Mouse (Mus musculus): Measurements from ENCODE around the gene Nmu. TPM values are rescaled to one million over a fixed set of nuclear protein-coding genes. Genes with fewer than 3 reads are reported as not detected.
A peak's percentile ranks its signal among the peaks of the same experiment; 100 is the strongest.

Gene Nmu
- polyA plus RNA-seq, 1 experiment from 2014 or later = 10.1 TPM

DNA sequence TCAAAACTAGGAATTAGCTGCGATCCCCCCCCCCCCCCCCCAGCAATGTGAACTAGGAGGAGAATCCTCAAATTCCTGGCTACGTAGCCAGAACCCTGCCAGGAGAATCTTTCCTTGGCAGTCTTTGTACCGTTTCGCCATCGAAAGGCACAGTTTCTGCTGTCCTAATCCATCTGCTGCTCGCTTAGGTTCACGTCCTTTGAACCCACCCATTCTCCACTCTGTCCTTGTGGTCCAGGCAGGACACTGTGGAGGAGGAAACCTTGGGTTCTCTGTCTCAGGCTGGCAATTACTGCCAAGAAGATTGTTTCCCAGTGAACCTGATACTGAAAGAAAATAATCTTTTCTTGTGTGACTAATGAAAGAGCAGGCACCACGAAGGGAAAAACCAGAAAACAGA is 58.0 kb downstream of the Nmu start:
- Histone ChIP-seq H3K9ac (ENCODE audit: low read length) (no peak overlapping the region), H3K4me2 (replicated peaks; ENCODE audit: low read depth) (peak overlapping the region; percentile 86), H3K27me3 (ENCODE audit: control insufficient read depth, insufficient read depth, low read length) (no peaks in the 10 kb centered on the region), H3K4me3 (ENCODE audit: low read depth, low read length) (peak overlapping the region; percentile 99; the same call in 1 of the 2 replicates), H3K27ac (replicated peaks) (peak overlapping the region; percentile 2; the same call in 1 of the 2 replicates), H3K36me3 (ENCODE audit: control insufficient read depth, insufficient read depth, low read length) (no peaks in the 10 kb centered on the region), H3K4me1 (replicated peaks; ENCODE audit: control insufficient read depth, insufficient read depth) (no peaks in the 10 kb centered on the region), H3K9me3 (ENCODE audit: control insufficient read depth, low read length) (no peaks in the 10 kb centered on the region)
- 4% methylated on average over 8 of the region's 8 CpGs for WGBS
- TF ChIP-seq EP300 (optimal IDR thresholded peaks at IDR 0.05) (no peak), CTCF (IDR thresholded peaks at IDR 0.05; ENCODE audit: low read depth) (no peak)
- ATAC-seq (ENCODE audit: low FRiP score, low TSS enrichment) (no peak), DNase-seq (ENCODE audit: low spot score) (peak; percentile 30)

DNA sequence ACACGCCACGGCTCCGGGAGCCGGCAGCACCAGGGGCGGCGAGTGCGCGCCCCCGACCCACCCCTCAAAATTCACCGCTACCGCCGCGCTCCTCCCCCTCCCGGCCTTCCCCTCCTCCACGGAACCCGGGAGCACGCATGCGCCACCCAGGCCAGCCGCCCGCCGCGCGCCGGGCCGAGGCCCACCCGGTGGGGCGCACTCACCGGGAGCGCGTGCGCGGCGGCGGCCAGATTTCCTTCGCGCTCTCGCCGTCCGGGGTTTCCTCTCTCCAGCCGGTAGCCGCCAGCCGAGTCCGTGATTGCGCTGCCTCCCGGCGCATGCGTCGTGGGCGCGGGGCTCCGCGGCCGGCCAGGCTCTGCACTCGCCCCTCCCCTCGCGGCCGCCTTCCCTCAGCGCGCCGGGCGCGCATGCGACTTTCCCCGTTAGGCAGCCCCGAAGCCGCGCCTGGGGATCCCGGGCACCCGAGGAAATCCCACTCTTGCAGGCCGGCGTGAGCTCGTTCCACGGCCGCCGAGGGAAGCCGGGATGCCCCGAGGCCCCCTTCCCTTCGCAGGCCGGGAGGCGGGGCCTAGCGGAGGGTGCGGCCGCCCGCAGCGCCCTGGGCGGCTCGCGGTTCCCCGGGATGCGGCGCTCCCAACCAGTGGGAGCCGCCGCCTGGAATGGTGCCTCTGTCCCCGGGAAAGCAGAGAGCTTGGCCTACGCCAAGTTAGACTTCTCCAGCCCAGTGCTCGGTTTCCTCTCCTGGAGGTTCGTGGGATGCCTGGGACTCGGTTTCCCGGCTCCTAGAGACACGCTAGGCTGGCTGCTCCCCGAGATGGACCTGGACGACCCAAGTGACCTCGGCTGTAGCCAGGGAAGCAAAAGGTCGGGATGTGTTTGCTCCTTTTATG is 58.9 kb downstream of the Nmu start, which contains the start of gene Clock:
Gene Clock, minus strand, starts transcription at position 341 of the 890 bp plus-strand sequence.
- Histone ChIP-seq H3K36me3 (ENCODE audit: control insufficient read depth, insufficient read depth, low read length) (no peaks in the 10 kb centered on the region), H3K4me3 (ENCODE audit: low read depth, low read length) (peak within 1 kb of the TSS; percentile 99), H3K4me2 (replicated peaks; ENCODE audit: low read depth) (peak within 1 kb of the TSS; percentile 86), H3K27me3 (ENCODE audit: control insufficient read depth, insufficient read depth, low read length) (no peaks in the 10 kb centered on the region), H3K9me3 (ENCODE audit: control insufficient read depth, low read length) (no peaks in the 10 kb centered on the region), H3K4me1 (replicated peaks; ENCODE audit: control insufficient read depth, insufficient read depth) (no peaks in the 10 kb centered on the region), H3K27ac (replicated peaks) (peak within 1 kb of the TSS; percentile 97), H3K9ac (ENCODE audit: low read length) (peak within 1 kb of the TSS; percentile 97)
- DNase-seq (ENCODE audit: low spot score) (peak; percentile 89), ATAC-seq (ENCODE audit: low FRiP score, low TSS enrichment) (peak; percentile 86)
- WGBS = under 1% methylated on average over 77 of the region's 104 CpGs
- TF ChIP-seq CTCF (IDR thresholded peaks at IDR 0.05; ENCODE audit: low read depth) = no peak
- no peak for TF ChIP-seq EP300 (optimal IDR thresholded peaks at IDR 0.05)

DNA sequence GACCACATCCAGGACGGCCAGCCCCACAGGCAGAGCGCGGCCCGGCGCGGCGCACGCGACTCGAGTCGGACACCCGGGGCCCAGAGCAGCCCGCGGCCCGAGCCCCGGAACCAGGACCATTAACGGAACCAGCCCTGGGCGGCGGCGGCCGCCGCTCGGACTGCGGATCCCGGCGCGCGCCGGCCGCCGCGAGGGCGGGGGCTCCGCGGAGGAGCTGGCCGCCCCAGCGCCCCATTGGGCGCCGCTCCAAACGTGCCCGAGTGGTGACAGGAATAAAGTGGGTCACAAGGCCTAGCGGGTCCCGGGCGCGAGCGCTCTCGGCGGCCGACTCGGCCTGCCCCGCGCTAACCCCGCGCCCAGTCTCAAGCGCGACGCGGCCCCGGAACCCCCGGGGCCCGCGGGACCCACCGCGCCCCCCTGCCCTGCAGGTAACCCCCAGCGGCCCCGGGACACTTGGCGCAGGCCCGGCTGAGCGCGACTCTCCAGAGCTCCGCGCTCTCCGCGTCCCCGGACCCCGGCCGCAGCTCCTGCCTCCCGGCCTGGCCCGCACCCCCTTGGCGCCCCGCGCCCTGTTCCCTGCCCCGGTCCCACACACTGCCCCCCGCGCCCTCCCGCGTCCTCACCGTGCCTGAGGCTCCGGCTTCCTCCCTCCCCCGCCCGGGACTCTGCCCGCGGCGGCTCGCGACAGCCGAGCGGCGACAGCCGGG is 59.7 kb downstream of the Nmu start:
- H3K9me3 ChIP-seq (ENCODE audit: control insufficient read depth, low read length) = no peaks in the 10 kb centered on the region
- ATAC-seq (ENCODE audit: low FRiP score, low TSS enrichment) (peak; percentile 87), DNase-seq (ENCODE audit: low spot score) (peak; percentile 88)
- peak overlapping the region; percentile 86 for H3K4me2 ChIP-seq (replicated peaks; ENCODE audit: low read depth)
- no peaks in the 10 kb centered on the region for H3K36me3 ChIP-seq (ENCODE audit: control insufficient read depth, insufficient read depth, low read length)
- TF ChIP-seq CTCF (IDR thresholded peaks at IDR 0.05; ENCODE audit: low read depth) = no peak
- no peak for TF ChIP-seq EP300 (optimal IDR thresholded peaks at IDR 0.05)
- WGBS = under 1% methylated on average over 57 of the region's 100 CpGs
- H3K27me3 ChIP-seq (ENCODE audit: control insufficient read depth, insufficient read depth, low read length) = no peaks in the 10 kb centered on the region
- peak overlapping the region; percentile 97 for H3K9ac ChIP-seq (ENCODE audit: low read length)
- no peaks in the 10 kb centered on the region for H3K4me1 ChIP-seq (replicated peaks; ENCODE audit: control insufficient read depth, insufficient read depth)
- peak overlapping the region; percentile 99 for H3K4me3 ChIP-seq (ENCODE audit: low read depth, low read length)
- peak overlapping the region; percentile 97 for H3K27ac ChIP-seq (replicated peaks)

DNA sequence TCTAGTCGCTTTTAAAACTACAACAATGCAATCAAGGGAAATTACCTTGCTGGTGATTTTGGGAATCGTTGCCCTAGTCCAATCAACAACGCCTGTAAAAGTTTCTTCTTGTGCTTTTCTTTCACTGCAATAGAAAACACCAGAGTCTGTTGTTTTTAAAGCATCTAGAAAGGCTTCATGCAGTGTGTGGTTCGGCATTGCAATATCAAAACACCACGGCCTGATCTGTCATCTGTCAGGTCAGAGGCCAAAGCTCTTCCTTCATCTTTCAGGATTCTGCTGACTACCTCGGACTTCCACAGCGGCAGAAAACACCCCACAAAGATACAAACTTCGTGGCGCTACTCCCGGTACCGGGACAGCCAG is 60.2 kb downstream of the Nmu start:
- peak overlapping the region; percentile 97 for H3K27ac ChIP-seq (replicated peaks)

DNA sequence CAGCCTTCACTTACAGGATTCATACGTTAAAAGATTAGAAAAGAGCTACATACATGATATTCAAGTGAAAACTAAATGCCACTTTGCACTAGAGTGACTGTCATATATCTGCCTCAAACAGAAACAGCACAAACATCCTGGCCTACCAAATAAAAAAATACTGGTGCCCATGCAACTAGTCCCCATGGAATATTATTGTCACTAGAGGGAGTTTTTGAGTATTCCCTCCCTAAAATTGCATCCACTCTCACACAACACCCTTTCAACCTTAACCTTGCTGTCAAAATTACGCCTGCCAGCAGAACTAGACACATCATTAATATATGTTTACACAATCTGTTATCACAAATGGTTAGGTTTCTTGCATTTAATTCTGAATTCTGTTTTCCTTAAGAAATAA is 61.6 kb downstream of the Nmu start:
- no peak overlapping the region for H3K9ac ChIP-seq (ENCODE audit: low read length)
- WGBS = 70% methylated on average over 2 of the region's 2 CpGs
- H3K4me3 ChIP-seq (ENCODE audit: low read depth, low read length) = no peak overlapping the region
- H3K27me3 ChIP-seq (ENCODE audit: control insufficient read depth, insufficient read depth, low read length) = no peaks in the 10 kb centered on the region
- no peak overlapping the region for H3K27ac ChIP-seq (replicated peaks)
- DNase-seq (ENCODE audit: low spot score) (no peak), ATAC-seq (ENCODE audit: low FRiP score, low TSS enrichment) (no peak)
- TF ChIP-seq EP300 (optimal IDR thresholded peaks at IDR 0.05) (no peak), CTCF (IDR thresholded peaks at IDR 0.05; ENCODE audit: low read depth) (peak; percentile 37)
- H3K4me2 ChIP-seq (replicated peaks; ENCODE audit: low read depth) = no peak overlapping the region
- H3K9me3 ChIP-seq (ENCODE audit: control insufficient read depth, low read length) = no peaks in the 10 kb centered on the region
- H3K36me3 ChIP-seq (ENCODE audit: control insufficient read depth, insufficient read depth, low read length) = no peaks in the 10 kb centered on the region
- H3K4me1 ChIP-seq (replicated peaks; ENCODE audit: control insufficient read depth, insufficient read depth) = no peaks in the 10 kb centered on the region

More for the DNA sequence above, 60.2 kb downstream of the Nmu start:
- DNase-seq (ENCODE audit: low spot score) = no peak
- Histone ChIP-seq H3K36me3 (ENCODE audit: control insufficient read depth, insufficient read depth, low read length) (no peaks in the 10 kb centered on the region), H3K27me3 (ENCODE audit: control insufficient read depth, insufficient read depth, low read length) (no peaks in the 10 kb centered on the region), H3K9me3 (ENCODE audit: control insufficient read depth, low read length) (no peaks in the 10 kb centered on the region), H3K9ac (ENCODE audit: low read length) (peak overlapping the region; percentile 97), H3K4me3 (ENCODE audit: low read depth, low read length) (peak overlapping the region; percentile 99), H3K4me2 (replicated peaks; ENCODE audit: low read depth) (peak overlapping the region; percentile 86), H3K4me1 (replicated peaks; ENCODE audit: control insufficient read depth, insufficient read depth) (no peaks in the 10 kb centered on the region)
- no peak for TF ChIP-seq CTCF (IDR thresholded peaks at IDR 0.05; ENCODE audit: low read depth)
- no peak for TF ChIP-seq EP300 (optimal IDR thresholded peaks at IDR 0.05)
- 4% methylated on average over 11 of the region's 11 CpGs for WGBS
- no peak for ATAC-seq (ENCODE audit: low FRiP score, low TSS enrichment)
